Mouse (Mus musculus): ENCODE data around the gene Ptprg. TPM values are rescaled to one million over a fixed set of nuclear protein-coding genes. Genes with fewer than 3 reads are reported as not detected.

Ptprg gene
- polyA plus RNA-seq, 1 experiment, result 21.7 TPM

DNA sequence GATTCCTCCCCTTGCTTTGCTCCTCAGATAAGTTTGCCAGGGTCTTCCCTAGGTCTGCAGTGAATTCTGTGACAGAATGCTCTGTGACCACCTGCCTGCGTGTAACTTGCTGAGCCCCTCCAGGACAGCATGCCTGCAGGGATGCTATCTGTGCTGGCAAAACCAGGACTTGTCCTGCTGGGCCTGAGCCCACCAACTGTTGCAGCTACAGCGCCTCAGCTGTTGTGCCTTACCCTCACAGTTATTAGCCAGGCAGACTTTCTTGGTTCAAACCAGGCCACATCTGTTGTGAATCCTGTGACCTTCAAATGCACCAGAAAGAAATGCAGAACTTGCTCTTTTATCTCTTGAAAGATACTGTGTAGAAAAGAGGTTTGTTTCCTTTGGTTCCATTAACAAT, 151.5 kb downstream of the Ptprg start:
- WGBS, result 78% methylated on average over 2 of the region's 2 CpGs
- Histone ChIP-seq H3K27ac (ENCODE audit: insufficient read depth, low read depth, low read length) (no peak overlapping the region), H3K36me3 (ENCODE audit: control insufficient read depth, insufficient read depth, low read length) (no peaks in the 10 kb centered on the region), H3K27me3 (ENCODE audit: control insufficient read depth, insufficient read depth, low read length) (no peaks in the 10 kb centered on the region), H3K4me3 (ENCODE audit: low read depth, low read length) (no peak overlapping the region), H3K4me1 (ENCODE audit: control insufficient read depth, insufficient read depth, insufficient read length, low read length) (no peaks in the 10 kb centered on the region)
- no peak for TF ChIP-seq POLR2A (IDR thresholded peaks at IDR 0.05; ENCODE audit: low read depth, low read length)
- no peak for TF ChIP-seq CTCF (IDR thresholded peaks at IDR 0.05; ENCODE audit: extremely low read depth, insufficient read length, insufficient replicate concordance, low read depth, low read length)

DNA sequence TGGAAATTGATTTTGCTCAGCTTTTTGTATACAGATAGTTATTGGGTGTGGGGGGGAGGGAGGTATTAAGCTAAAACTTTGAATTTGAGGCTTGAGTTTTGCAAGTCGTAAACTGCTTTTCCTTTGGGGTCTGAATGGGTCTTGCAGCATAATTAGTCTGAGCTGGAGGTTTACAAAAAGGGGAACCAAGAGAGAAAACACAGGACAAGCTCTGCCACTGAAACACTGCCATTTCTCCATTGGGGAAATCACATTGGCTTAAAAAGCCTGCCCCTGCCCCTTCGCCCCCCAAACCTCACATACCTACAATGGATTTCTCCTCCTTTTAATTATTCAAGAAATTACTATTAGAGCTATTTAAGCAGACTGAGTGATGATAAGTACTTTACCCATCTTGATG, 156.0 kb downstream of the Ptprg start:
- TF ChIP-seq POLR2A (IDR thresholded peaks at IDR 0.05; ENCODE audit: low read depth, low read length), result no peak
- TF ChIP-seq CTCF (IDR thresholded peaks at IDR 0.05; ENCODE audit: extremely low read depth, insufficient read length, insufficient replicate concordance, low read depth, low read length), result no peak
- Histone ChIP-seq H3K27ac (ENCODE audit: insufficient read depth, low read depth, low read length) (no peak overlapping the region), H3K4me3 (ENCODE audit: low read depth, low read length) (no peak overlapping the region), H3K4me1 (ENCODE audit: control insufficient read depth, insufficient read depth, insufficient read length, low read length) (peaks cover 4% of the 10 kb centered on the region; the same call in 1 of the 2 replicates), H3K36me3 (ENCODE audit: control insufficient read depth, insufficient read depth, low read length) (no peaks in the 10 kb centered on the region), H3K27me3 (ENCODE audit: control insufficient read depth, insufficient read depth, low read length) (no peaks in the 10 kb centered on the region)
- WGBS, result 83% methylated on average over 2 of the region's 2 CpGs

DNA sequence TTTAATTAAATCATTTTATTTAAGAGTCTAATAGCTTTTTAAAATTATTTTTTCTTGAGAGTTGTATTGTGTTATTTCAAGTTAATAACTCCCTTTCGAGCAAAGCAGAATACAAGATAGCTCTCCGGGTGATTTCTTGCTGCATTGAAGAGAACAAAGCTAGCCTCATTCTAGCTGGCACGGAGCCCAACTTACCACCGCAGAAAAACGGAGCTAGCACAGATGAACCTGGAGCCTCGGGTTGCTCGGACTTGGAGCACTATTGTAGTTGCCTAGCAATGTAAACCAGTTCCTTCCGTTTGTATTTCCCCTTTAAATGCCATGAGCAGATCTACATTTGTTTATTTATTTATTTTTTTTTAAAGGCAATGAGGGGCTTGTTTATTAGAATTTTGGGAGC, 156.5 kb downstream of the Ptprg start:
- Histone ChIP-seq H3K27me3 (ENCODE audit: control insufficient read depth, insufficient read depth, low read length) (no peaks in the 10 kb centered on the region), H3K4me1 (ENCODE audit: control insufficient read depth, insufficient read depth, insufficient read length, low read length) (peaks cover 4% of the 10 kb centered on the region; the same call in 1 of the 2 replicates), H3K27ac (ENCODE audit: insufficient read depth, low read depth, low read length) (no peak overlapping the region), H3K36me3 (ENCODE audit: control insufficient read depth, insufficient read depth, low read length) (no peaks in the 10 kb centered on the region), H3K4me3 (ENCODE audit: low read depth, low read length) (no peak overlapping the region)
- WGBS, result 66% methylated on average over 8 of the region's 8 CpGs
- no peak for TF ChIP-seq POLR2A (IDR thresholded peaks at IDR 0.05; ENCODE audit: low read depth, low read length)
- no peak for TF ChIP-seq CTCF (IDR thresholded peaks at IDR 0.05; ENCODE audit: extremely low read depth, insufficient read length, insufficient replicate concordance, low read depth, low read length)

DNA sequence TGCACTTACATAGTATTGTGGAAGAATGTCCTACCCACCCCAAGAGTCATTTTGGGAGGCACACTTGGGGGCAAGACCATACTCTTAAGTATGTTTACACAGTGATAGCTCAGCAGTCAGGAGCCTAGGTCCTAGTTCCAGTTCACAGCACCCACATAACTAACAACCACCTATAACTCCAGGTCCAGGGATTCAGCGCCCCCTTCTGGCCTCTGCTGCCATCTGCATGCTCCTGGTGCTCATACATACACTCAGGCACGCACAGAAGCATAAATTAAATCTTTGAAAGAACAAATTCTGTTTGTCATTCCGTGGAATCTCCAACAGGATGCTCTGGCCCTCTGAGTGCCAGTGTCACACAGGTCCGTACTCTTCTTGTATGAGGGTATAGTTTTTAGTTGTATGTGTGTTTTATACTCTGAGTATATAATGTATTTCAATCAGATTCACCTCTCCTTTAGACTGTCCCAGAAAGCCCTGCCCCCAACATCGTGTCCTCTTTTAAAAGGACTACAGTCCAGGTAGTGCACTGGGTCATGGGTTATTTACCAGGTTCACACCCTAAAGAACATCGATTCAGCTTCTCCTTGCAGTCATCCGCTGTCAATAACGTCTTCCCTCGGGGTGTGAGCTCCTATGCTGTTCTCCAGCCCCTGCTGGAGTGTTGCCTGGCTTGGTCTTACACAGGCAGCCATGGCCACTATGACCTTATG, 157.2 kb downstream of the Ptprg start:
- Histone ChIP-seq H3K36me3 (ENCODE audit: control insufficient read depth, insufficient read depth, low read length) (no peaks in the 10 kb centered on the region), H3K4me1 (ENCODE audit: control insufficient read depth, insufficient read depth, insufficient read length, low read length) (peaks cover 4% of the 10 kb centered on the region; the same call in 1 of the 2 replicates), H3K4me3 (ENCODE audit: low read depth, low read length) (no peak overlapping the region), H3K27me3 (ENCODE audit: control insufficient read depth, insufficient read depth, low read length) (no peaks in the 10 kb centered on the region), H3K27ac (ENCODE audit: insufficient read depth, low read depth, low read length) (no peak overlapping the region)
- 67% methylated on average over 9 of the region's 9 CpGs for WGBS
- no peak for TF ChIP-seq CTCF (IDR thresholded peaks at IDR 0.05; ENCODE audit: extremely low read depth, insufficient read length, insufficient replicate concordance, low read depth, low read length)
- no peak for TF ChIP-seq POLR2A (IDR thresholded peaks at IDR 0.05; ENCODE audit: low read depth, low read length)

DNA sequence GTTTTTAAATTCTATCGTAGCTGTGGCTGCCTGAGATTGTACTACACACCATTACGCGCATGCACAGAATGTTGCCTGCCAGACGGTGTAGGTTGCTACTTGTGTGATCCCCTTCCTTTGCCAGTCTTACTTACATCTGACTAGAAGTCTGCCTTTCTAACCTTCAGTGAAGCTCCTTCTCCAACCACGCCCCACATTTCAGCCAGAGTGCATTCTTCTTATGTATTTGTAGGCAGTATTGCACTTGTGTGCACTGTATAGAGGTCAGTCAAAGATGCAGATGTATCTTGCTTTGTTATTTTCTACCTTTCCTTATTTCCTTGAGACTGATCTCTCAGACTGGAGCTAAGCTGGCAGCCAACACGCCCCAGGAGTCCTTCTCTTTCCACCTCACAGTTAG, 158.8 kb downstream of the Ptprg start:
- H3K36me3 ChIP-seq (ENCODE audit: control insufficient read depth, insufficient read depth, low read length), result no peaks in the 10 kb centered on the region
- no peak overlapping the region for H3K27ac ChIP-seq (ENCODE audit: insufficient read depth, low read depth, low read length)
- no peak overlapping the region for H3K4me3 ChIP-seq (ENCODE audit: low read depth, low read length)
- H3K4me1 ChIP-seq (ENCODE audit: control insufficient read depth, insufficient read depth, insufficient read length, low read length), result peaks cover 4% of the 10 kb centered on the region; the same call in 1 of the 2 replicates
- TF ChIP-seq CTCF (IDR thresholded peaks at IDR 0.05; ENCODE audit: extremely low read depth, insufficient read length, insufficient replicate concordance, low read depth, low read length) (no peak), POLR2A (IDR thresholded peaks at IDR 0.05; ENCODE audit: low read depth, low read length) (no peak)
- WGBS, result 94% methylated on average over 6 of the region's 6 CpGs
- H3K27me3 ChIP-seq (ENCODE audit: control insufficient read depth, insufficient read depth, low read length), result no peaks in the 10 kb centered on the region

DNA sequence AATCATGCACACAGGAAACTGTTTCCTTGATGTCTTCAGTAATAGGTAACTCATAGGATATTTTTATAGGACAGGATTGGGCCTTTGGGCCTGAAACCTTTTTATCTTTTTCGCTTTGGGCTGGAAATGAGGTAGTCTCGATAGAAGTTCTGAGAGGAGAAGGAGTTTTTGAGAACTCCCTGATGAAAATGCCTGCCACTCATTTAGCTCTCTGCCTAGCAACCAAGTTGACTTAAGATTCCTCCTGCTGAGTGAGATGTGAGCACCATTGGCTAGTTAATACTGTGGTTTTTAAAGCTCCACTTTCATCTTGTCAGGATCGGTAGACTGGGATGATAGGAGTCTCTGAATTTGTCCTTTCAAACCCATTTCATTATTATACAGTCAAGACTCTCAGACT, 162.9 kb downstream of the Ptprg start:
- H3K36me3 ChIP-seq (ENCODE audit: control insufficient read depth, insufficient read depth, low read length), result no peaks in the 10 kb centered on the region
- H3K27ac ChIP-seq (ENCODE audit: insufficient read depth, low read depth, low read length), result no peak overlapping the region
- H3K4me1 ChIP-seq (ENCODE audit: control insufficient read depth, insufficient read depth, insufficient read length, low read length), result no peaks in the 10 kb centered on the region; the same call in 1 of the 2 replicates
- TF ChIP-seq POLR2A (IDR thresholded peaks at IDR 0.05; ENCODE audit: low read depth, low read length), result no peak
- no peak for TF ChIP-seq CTCF (IDR thresholded peaks at IDR 0.05; ENCODE audit: extremely low read depth, insufficient read length, insufficient replicate concordance, low read depth, low read length)
- no peaks in the 10 kb centered on the region for H3K27me3 ChIP-seq (ENCODE audit: control insufficient read depth, insufficient read depth, low read length)
- no peak overlapping the region for H3K4me3 ChIP-seq (ENCODE audit: low read depth, low read length)
- WGBS, result 86% methylated on average over 3 of the region's 3 CpGs

DNA sequence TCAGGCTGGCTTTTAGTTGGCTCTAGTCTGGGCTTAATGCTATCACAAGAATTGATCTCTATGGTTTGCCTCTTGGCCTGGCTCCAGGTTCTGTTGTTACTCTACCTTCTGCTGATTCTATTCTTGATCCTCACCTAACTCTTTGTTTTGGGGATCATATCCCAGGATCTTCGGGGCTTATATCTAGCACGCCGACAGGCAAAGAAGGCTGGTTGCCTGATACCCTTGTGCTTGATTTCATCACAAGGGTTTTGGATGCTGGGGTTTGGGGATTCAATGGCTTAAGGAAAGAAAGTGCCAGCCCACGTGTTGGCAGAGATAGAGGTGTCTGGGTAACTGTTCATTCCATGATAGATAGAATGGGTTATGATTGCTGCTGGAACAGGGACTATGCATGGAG, 164.9 kb downstream of the Ptprg start:
- WGBS, result 83% methylated on average over 4 of the region's 4 CpGs
- Histone ChIP-seq H3K27me3 (ENCODE audit: control insufficient read depth, insufficient read depth, low read length) (no peaks in the 10 kb centered on the region), H3K36me3 (ENCODE audit: control insufficient read depth, insufficient read depth, low read length) (0 out of 2 replicates have a peak, but pooled peaks cover 2% of the 10 kb centered on the region), H3K27ac (ENCODE audit: insufficient read depth, low read depth, low read length) (no peak overlapping the region), H3K4me1 (ENCODE audit: control insufficient read depth, insufficient read depth, insufficient read length, low read length) (no peaks in the 10 kb centered on the region), H3K4me3 (ENCODE audit: low read depth, low read length) (no peak overlapping the region)
- TF ChIP-seq POLR2A (IDR thresholded peaks at IDR 0.05; ENCODE audit: low read depth, low read length), result no peak
- no peak for TF ChIP-seq CTCF (IDR thresholded peaks at IDR 0.05; ENCODE audit: extremely low read depth, insufficient read length, insufficient replicate concordance, low read depth, low read length)

Measured in small intestine, adult 2 months (tissue).